Mouse (Mus musculus) bone marrow macrophage, adult 2 months (primary cell): Measurements from ENCODE around the gene Il1f9.

Source experiments
- CTCF ChIP-seq: IDR thresholded peaks from 2 replicates; pipeline ENCODE4 v1.5.1; 2012; ENCODE audit warnings: low read depth, mild to moderate bottlenecking, low read length, moderate library complexity
- POLR2A ChIP-seq: IDR thresholded peaks from 2 replicates; pipeline ENCODE4 v1.6.1; 2012; ENCODE audit warnings: mild to moderate bottlenecking, low read depth, low read length, borderline replicate concordance

- TF ChIP-seq CTCF: no peak
- TF ChIP-seq POLR2A: no peak
Observed at GRCm38 (mm10) chr2:24227191-24227590, 40.9 kb downstream of the Il1f9 start.
